Mouse (Mus musculus): Measurements from ENCODE around the gene Rab3b. TPM values are rescaled to one million over a fixed set of nuclear protein-coding genes. Genes with fewer than 3 reads are reported as not detected.

The Rab3b gene
- polyA plus RNA-seq, 1 experiment from 2014 or later: 4.5 TPM

- no peak overlapping the region for H3K27ac ChIP-seq
- no peaks in the 10 kb centered on the region for H3K36me3 ChIP-seq
- H3K4me1 ChIP-seq (replicated peaks): peaks cover 12% of the 10 kb centered on the region; the same call in 1 of the 2 replicates
- H3K4me3 ChIP-seq: no peak overlapping the region
- ATAC-seq (replicated peaks; ENCODE audit: insufficient number of reproducible peaks, insufficient read depth, low FRiP score, low read depth): no peak
- no peaks in the 10 kb centered on the region for H3K27me3 ChIP-seq
- no peak overlapping the region for H3K9ac ChIP-seq
- no peaks in the 10 kb centered on the region for H3K9me3 ChIP-seq (replicated peaks)
- 91% methylated on average over 9 of the region's 9 CpGs for WGBS
- no peak overlapping the region for H3K4me2 ChIP-seq
Observed at GRCm38 (mm10) chr4:108902886-108903285, 24.0 kb downstream of the Rab3b start.

GRCm38 (mm10) chr4:108903346-108903745 is 24.5 kb downstream of the Rab3b start:
- no peak for ATAC-seq (replicated peaks; ENCODE audit: insufficient number of reproducible peaks, insufficient read depth, low FRiP score, low read depth)
- H3K4me3 ChIP-seq: no peak overlapping the region
- H3K4me2 ChIP-seq: no peak overlapping the region
- no peak overlapping the region for H3K27ac ChIP-seq
- no peak overlapping the region for H3K9ac ChIP-seq
- WGBS: 89% methylated on average over 9 of the region's 9 CpGs
- no peaks in the 10 kb centered on the region for H3K9me3 ChIP-seq (replicated peaks)
- peaks cover 12% of the 10 kb centered on the region; the same call in 1 of the 2 replicates for H3K4me1 ChIP-seq (replicated peaks)
- no peaks in the 10 kb centered on the region for H3K27me3 ChIP-seq
- H3K36me3 ChIP-seq: no peaks in the 10 kb centered on the region

- H3K9ac ChIP-seq: no peak overlapping the region
- ATAC-seq (replicated peaks; ENCODE audit: insufficient number of reproducible peaks, insufficient read depth, low FRiP score, low read depth): no peak
- 65% methylated on average over 6 of the region's 6 CpGs for WGBS
- H3K9me3 ChIP-seq (replicated peaks): no peaks in the 10 kb centered on the region
- peaks cover 12% of the 10 kb centered on the region; the same call in 1 of the 2 replicates for H3K4me1 ChIP-seq (replicated peaks)
- H3K4me3 ChIP-seq: no peak overlapping the region
- no peaks in the 10 kb centered on the region for H3K36me3 ChIP-seq
- no peak overlapping the region for H3K4me2 ChIP-seq
- H3K27ac ChIP-seq: no peak overlapping the region
- H3K27me3 ChIP-seq: no peaks in the 10 kb centered on the region
Observed at GRCm38 (mm10) chr4:108904076-108904475, 25.2 kb downstream of the Rab3b start.

GRCm38 (mm10) chr4:108904790-108905189 is 25.9 kb downstream of the Rab3b start:
- Histone ChIP-seq H3K27me3 (no peaks in the 10 kb centered on the region), H3K27ac (no peak overlapping the region), H3K4me1 (replicated peaks) (peaks cover 8% of the 10 kb centered on the region; the same call in 1 of the 2 replicates), H3K9ac (no peak overlapping the region), H3K4me3 (no peak overlapping the region), H3K9me3 (replicated peaks) (no peaks in the 10 kb centered on the region), H3K4me2 (no peak overlapping the region), H3K36me3 (no peaks in the 10 kb centered on the region)
- WGBS: 79% methylated on average over 10 of the region's 10 CpGs
- no peak for ATAC-seq (replicated peaks; ENCODE audit: insufficient number of reproducible peaks, insufficient read depth, low FRiP score, low read depth)

- 23% methylated on average over 6 of the region's 6 CpGs for WGBS
- no peak for ATAC-seq (replicated peaks; ENCODE audit: insufficient number of reproducible peaks, insufficient read depth, low FRiP score, low read depth)
- H3K4me1 ChIP-seq (replicated peaks): peaks cover 8% of the 10 kb centered on the region; the same call in 1 of the 2 replicates
- no peak overlapping the region for H3K4me3 ChIP-seq
- H3K36me3 ChIP-seq: no peaks in the 10 kb centered on the region
- H3K27ac ChIP-seq: no peak overlapping the region
- H3K9ac ChIP-seq: no peak overlapping the region
- H3K9me3 ChIP-seq (replicated peaks): no peaks in the 10 kb centered on the region
- no peaks in the 10 kb centered on the region for H3K27me3 ChIP-seq
- no peak overlapping the region for H3K4me2 ChIP-seq
Observed at GRCm38 (mm10) chr4:108905859-108906258, 27.0 kb downstream of the Rab3b start.

GRCm38 (mm10) chr4:108907475-108907874 is 28.6 kb downstream of the Rab3b start:
- Histone ChIP-seq H3K36me3 (no peaks in the 10 kb centered on the region), H3K27ac (no peak overlapping the region), H3K27me3 (no peaks in the 10 kb centered on the region), H3K4me1 (replicated peaks) (peaks cover 8% of the 10 kb centered on the region; the same call in 1 of the 2 replicates), H3K9me3 (replicated peaks) (no peaks in the 10 kb centered on the region), H3K4me3 (no peak overlapping the region), H3K9ac (no peak overlapping the region), H3K4me2 (no peak overlapping the region)
- ATAC-seq (replicated peaks; ENCODE audit: insufficient number of reproducible peaks, insufficient read depth, low FRiP score, low read depth): no peak

- no peak for ATAC-seq (replicated peaks; ENCODE audit: insufficient number of reproducible peaks, insufficient read depth, low FRiP score, low read depth)
- H3K4me1 ChIP-seq (replicated peaks): peaks cover 11% of the 10 kb centered on the region
- no peak overlapping the region for H3K27ac ChIP-seq
- H3K4me3 ChIP-seq: no peak overlapping the region
- no peak overlapping the region for H3K9ac ChIP-seq
- no peaks in the 10 kb centered on the region for H3K27me3 ChIP-seq
- no peak overlapping the region for H3K4me2 ChIP-seq
- no peaks in the 10 kb centered on the region for H3K9me3 ChIP-seq (replicated peaks)
- 31% methylated on average over 8 of the region's 8 CpGs for WGBS
- H3K36me3 ChIP-seq: no peaks in the 10 kb centered on the region
Observed at GRCm38 (mm10) chr4:108909872-108910425, 31.1 kb downstream of the Rab3b start.

GRCm38 (mm10) chr4:108911866-108912265 is 33.0 kb downstream of the Rab3b start:
- H3K36me3 ChIP-seq: no peaks in the 10 kb centered on the region
- ATAC-seq (replicated peaks; ENCODE audit: insufficient number of reproducible peaks, insufficient read depth, low FRiP score, low read depth): no peak
- H3K27ac ChIP-seq: no peak overlapping the region
- H3K4me1 ChIP-seq (replicated peaks): peaks cover 11% of the 10 kb centered on the region
- no peak overlapping the region for H3K4me3 ChIP-seq
- no peak overlapping the region for H3K4me2 ChIP-seq
- no peaks in the 10 kb centered on the region for H3K27me3 ChIP-seq
- H3K9ac ChIP-seq: no peak overlapping the region
- H3K9me3 ChIP-seq (replicated peaks): no peaks in the 10 kb centered on the region
- 58% methylated on average over 2 of the region's 2 CpGs for WGBS

- no peak overlapping the region for H3K4me3 ChIP-seq
- no peak overlapping the region for H3K27ac ChIP-seq
- no peak overlapping the region for H3K4me2 ChIP-seq
- H3K9me3 ChIP-seq (replicated peaks): no peaks in the 10 kb centered on the region
- no peak overlapping the region for H3K9ac ChIP-seq
- no peaks in the 10 kb centered on the region for H3K27me3 ChIP-seq
- WGBS: 82% methylated on average over 2 of the region's 2 CpGs
- H3K36me3 ChIP-seq: no peaks in the 10 kb centered on the region
- ATAC-seq (replicated peaks; ENCODE audit: insufficient number of reproducible peaks, insufficient read depth, low FRiP score, low read depth): no peak
- peaks cover 8% of the 10 kb centered on the region for H3K4me1 ChIP-seq (replicated peaks)
Observed at GRCm38 (mm10) chr4:108913180-108913579, 34.3 kb downstream of the Rab3b start.

GRCm38 (mm10) chr4:108914391-108914790 is 35.5 kb downstream of the Rab3b start:
- ATAC-seq (replicated peaks; ENCODE audit: insufficient number of reproducible peaks, insufficient read depth, low FRiP score, low read depth): no peak
- no peak overlapping the region for H3K27ac ChIP-seq
- H3K9ac ChIP-seq: no peak overlapping the region
- H3K4me1 ChIP-seq (replicated peaks): peaks cover 8% of the 10 kb centered on the region
- H3K4me3 ChIP-seq: no peak overlapping the region
- no peaks in the 10 kb centered on the region for H3K36me3 ChIP-seq
- no peaks in the 10 kb centered on the region for H3K9me3 ChIP-seq (replicated peaks)
- 55% methylated on average over 6 of the region's 6 CpGs for WGBS
- H3K27me3 ChIP-seq: no peaks in the 10 kb centered on the region
- no peak overlapping the region for H3K4me2 ChIP-seq

GRCm38 (mm10) chr4:108915101-108915500 is 36.2 kb downstream of the Rab3b start:
- Histone ChIP-seq H3K4me2 (peak overlapping the region; percentile 1; the same call in 1 of the 2 replicates), H3K36me3 (no peaks in the 10 kb centered on the region), H3K4me1 (replicated peaks) (peaks cover 8% of the 10 kb centered on the region), H3K9me3 (replicated peaks) (no peaks in the 10 kb centered on the region), H3K9ac (no peak overlapping the region), H3K27ac (no peak overlapping the region), H3K4me3 (no peak overlapping the region), H3K27me3 (no peaks in the 10 kb centered on the region)
- no peak for ATAC-seq (replicated peaks; ENCODE audit: insufficient number of reproducible peaks, insufficient read depth, low FRiP score, low read depth)
- 37% methylated on average over 11 of the region's 11 CpGs for WGBS

GRCm38 (mm10) chr4:108917654-108918053 is 38.8 kb downstream of the Rab3b start:
- no peak for ATAC-seq (replicated peaks; ENCODE audit: insufficient number of reproducible peaks, insufficient read depth, low FRiP score, low read depth)
- Histone ChIP-seq H3K4me3 (no peak overlapping the region), H3K36me3 (no peaks in the 10 kb centered on the region), H3K9me3 (replicated peaks) (no peaks in the 10 kb centered on the region), H3K27me3 (no peaks in the 10 kb centered on the region), H3K9ac (no peak overlapping the region), H3K4me1 (replicated peaks) (peaks cover 8% of the 10 kb centered on the region), H3K27ac (no peak overlapping the region), H3K4me2 (no peak overlapping the region)
- WGBS: 79% methylated on average over 3 of the region's 3 CpGs
